Mouse (Mus musculus): Measurements from ENCODE around the gene Gm4756.

DNA sequence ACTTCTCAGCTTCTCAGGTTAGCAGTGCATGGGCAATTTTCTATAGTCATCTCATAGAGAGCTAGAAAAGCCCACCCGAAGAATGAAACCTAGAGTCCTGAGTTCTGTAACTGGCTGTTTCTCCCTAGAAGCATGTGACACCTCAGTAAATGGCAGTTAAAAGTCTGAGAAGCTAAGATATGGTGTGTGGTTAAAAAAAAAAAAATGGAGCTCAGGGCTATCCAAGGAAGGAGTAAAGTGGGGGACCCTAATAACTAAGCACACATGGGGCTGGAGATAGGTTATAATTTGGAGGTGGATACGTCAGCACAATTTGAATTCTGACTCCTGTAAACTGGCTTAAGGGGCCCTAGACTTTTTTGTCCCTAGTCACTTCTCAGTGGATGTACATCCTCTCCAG is 66.4 kb downstream of the Gm4756 start:
- TF ChIP-seq POLR2A (IDR thresholded peaks at IDR 0.05; ENCODE audit: borderline replicate concordance, extremely low read depth, insufficient read depth, insufficient read length, poor library complexity, severe bottlenecking) (no peak), CTCF (IDR thresholded peaks at IDR 0.05; ENCODE audit: borderline replicate concordance, extremely low read depth, insufficient read depth, insufficient read length) (no peak)

Data from brain, embryonic 14.5 days (tissue).